Mouse (Mus musculus): Measurements from ENCODE around the gene Gm20503. TPM values are rescaled to one million over a fixed set of nuclear protein-coding genes. Genes with fewer than 3 reads are reported as not detected.
A peak's percentile ranks its signal among the peaks of the same experiment; 100 is the strongest.

Gene Gm20503
- polyA plus RNA-seq, 1 experiment from 2014 or later: 10.9 TPM

DNA sequence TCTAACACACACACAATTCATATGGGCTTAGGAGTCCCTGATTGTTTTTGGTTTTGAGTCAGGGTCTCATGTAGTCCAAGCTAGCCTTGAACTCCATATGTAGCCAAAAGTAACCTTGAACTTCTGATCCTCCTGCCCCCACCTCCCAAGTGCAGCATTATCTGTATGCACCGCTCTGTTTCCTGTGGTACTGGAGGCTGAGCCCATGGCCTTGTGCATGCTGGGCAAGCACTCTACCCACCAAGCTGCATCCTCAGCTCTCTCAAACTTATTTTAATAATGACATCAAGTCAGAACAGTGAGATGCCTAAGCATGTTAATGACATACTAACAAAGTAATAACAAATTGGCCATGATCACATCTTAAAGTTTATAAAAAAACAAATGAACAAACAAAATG is 48.1 kb downstream of the Gm20503 start:
- H3K4me3 ChIP-seq: no peak overlapping the region
- no peak overlapping the region for H3K27ac ChIP-seq (replicated peaks)
- 92% methylated on average over 1 of the region's 1 CpGs for WGBS
- no peaks in the 10 kb centered on the region for H3K36me3 ChIP-seq
- H3K9me3 ChIP-seq (replicated peaks): no peaks in the 10 kb centered on the region
- peaks cover 7% of the 10 kb centered on the region; the same call in 1 of the 2 replicates for H3K4me1 ChIP-seq
- DNase-seq (ENCODE audit: low spot score): no peak
- H3K27me3 ChIP-seq (ENCODE audit: low read depth, poor library complexity, severe bottlenecking): no peaks in the 10 kb centered on the region

DNA sequence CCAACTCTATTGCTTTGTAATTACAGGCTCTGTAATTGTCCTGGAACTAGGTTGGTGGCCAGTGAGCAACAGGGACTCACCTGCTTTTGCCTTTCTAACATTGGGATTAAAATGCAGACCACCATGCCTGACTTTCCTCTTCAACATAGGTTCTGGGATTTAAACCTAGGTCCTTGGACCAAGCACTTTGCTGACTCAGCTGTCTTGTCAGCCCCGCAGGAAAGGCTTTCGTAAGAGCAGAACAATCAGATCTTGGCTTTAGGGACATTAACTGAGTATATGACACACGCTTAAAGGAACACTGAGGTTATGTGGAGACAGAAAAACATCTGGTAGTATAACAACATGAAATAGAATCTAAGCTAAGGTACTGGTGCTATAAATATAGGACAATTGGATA is 54.9 kb downstream of the Gm20503 start:
- 94% methylated on average over 3 of the region's 3 CpGs for WGBS
- DNase-seq (ENCODE audit: low spot score): no peak
- no peaks in the 10 kb centered on the region for H3K36me3 ChIP-seq
- no peaks in the 10 kb centered on the region for H3K4me1 ChIP-seq
- no peaks in the 10 kb centered on the region for H3K27me3 ChIP-seq (ENCODE audit: low read depth, poor library complexity, severe bottlenecking)
- no peaks in the 10 kb centered on the region for H3K9me3 ChIP-seq (replicated peaks)
- H3K27ac ChIP-seq (replicated peaks): no peak overlapping the region
- no peak overlapping the region for H3K4me3 ChIP-seq

DNA sequence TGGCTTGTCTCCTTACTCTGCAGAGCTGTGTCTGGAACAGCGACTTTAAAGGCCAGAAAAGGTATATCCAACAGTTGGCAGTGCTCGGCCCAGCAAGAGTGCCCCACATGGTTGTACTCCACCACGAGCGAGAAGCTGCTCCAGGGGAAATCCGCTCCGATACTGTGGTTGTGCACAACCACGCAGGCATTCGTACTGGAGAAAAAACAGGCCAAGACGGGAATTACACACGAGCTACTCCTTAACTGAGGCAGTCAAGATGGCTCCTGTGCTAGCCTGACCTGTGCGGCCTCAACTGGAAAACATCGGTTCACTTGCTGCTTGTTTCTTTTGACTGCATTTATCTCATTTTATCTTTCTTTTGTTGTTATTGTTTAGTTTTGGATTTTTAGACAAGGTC is 59.5 kb downstream of the Gm20503 start:
- peak; percentile 14 for DNase-seq (ENCODE audit: low spot score)
- Histone ChIP-seq H3K27me3 (ENCODE audit: low read depth, poor library complexity, severe bottlenecking) (no peaks in the 10 kb centered on the region), H3K4me1 (no peaks in the 10 kb centered on the region), H3K9me3 (replicated peaks) (no peaks in the 10 kb centered on the region), H3K4me3 (no peak overlapping the region), H3K27ac (replicated peaks) (no peak overlapping the region), H3K36me3 (no peaks in the 10 kb centered on the region)
- WGBS: 74% methylated on average over 12 of the region's 12 CpGs

DNA sequence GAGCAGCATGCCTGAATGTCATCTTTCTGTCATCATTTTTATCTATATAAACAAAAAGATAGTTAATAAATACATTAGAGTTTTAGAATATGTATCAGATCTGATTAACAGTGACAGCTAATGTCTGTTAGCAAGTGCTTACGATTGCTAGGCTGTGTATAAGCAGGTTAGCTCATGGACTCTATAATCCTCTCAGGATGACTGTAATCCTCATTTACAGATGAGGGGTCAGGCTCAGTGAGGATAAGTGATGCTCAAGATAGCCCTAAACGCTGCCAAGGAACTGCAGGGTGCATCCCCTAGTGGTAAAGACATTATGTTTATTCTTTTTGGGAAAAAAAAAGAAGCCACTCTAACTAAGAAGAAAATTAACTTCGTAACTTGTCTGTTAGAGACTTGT is 66.3 kb downstream of the Gm20503 start:
- H3K9me3 ChIP-seq (replicated peaks): no peaks in the 10 kb centered on the region
- no peak for DNase-seq (ENCODE audit: low spot score)
- H3K4me1 ChIP-seq: no peaks in the 10 kb centered on the region
- 43% methylated on average over 3 of the region's 3 CpGs for WGBS
- H3K27me3 ChIP-seq (ENCODE audit: low read depth, poor library complexity, severe bottlenecking): no peaks in the 10 kb centered on the region
- H3K36me3 ChIP-seq: no peaks in the 10 kb centered on the region
- no peak overlapping the region for H3K27ac ChIP-seq (replicated peaks)
- no peak overlapping the region for H3K4me3 ChIP-seq

DNA sequence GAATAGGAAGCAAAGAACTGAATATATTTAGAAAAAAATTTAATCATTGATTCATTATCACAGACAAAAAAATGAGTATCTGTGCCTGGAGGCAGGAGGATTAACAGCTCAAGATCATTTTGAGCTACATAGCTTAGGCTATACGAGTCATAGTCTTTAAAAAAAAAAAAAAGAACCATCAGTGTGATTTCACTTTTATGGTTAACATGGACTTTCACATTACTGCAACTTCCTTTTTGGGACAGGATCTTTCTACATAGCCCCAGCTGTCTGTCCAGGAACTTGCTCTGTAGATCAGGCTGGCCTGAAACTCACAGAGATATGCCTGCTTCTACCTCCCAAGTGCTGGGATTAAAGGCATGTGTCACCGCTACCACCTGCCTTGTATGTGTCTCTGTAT is 80.4 kb downstream of the Gm20503 start:
- DNase-seq (ENCODE audit: low spot score): no peak
- Histone ChIP-seq H3K27me3 (ENCODE audit: low read depth, poor library complexity, severe bottlenecking) (no peaks in the 10 kb centered on the region), H3K36me3 (no peaks in the 10 kb centered on the region), H3K9me3 (replicated peaks) (no peaks in the 10 kb centered on the region), H3K27ac (replicated peaks) (no peak overlapping the region), H3K4me1 (no peaks in the 10 kb centered on the region), H3K4me3 (no peak overlapping the region)
- WGBS: 82% methylated on average over 2 of the region's 2 CpGs

DNA sequence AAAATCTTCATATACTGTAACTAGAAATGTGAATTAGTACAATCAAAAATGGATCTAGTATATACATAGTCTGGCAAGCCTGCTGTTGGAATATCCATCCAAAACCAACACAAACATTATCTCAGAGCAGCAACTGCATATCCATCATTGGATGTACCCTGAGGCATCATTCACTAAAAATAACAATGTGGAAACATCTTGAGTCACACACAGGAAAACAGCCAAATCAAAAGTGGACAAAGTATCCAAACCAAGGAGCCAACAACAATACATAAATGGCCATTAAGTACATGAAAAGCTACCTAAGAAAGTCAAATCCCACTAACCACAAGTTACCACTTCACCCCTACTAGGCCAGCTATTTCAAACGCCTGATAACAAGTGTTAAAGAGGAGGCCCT is 86.4 kb downstream of the Gm20503 start:
- Histone ChIP-seq H3K36me3 (no peaks in the 10 kb centered on the region), H3K27me3 (ENCODE audit: low read depth, poor library complexity, severe bottlenecking) (no peaks in the 10 kb centered on the region), H3K4me1 (no peaks in the 10 kb centered on the region), H3K9me3 (replicated peaks) (no peaks in the 10 kb centered on the region), H3K27ac (replicated peaks) (no peak overlapping the region), H3K4me3 (no peak overlapping the region)
- WGBS: 32% methylated on average over 1 of the region's 1 CpGs
- DNase-seq (ENCODE audit: low spot score): no peak

Other genes with a start within 250 kb of the Gm20503 start
- gene Olfr267, start 215.5 kb upstream of the Gm20503 start, polyA plus RNA-seq (2016; fragmentation: Nextera tagmentation; extraction: Ambion mirVana): not detected in 2 replicates
- 30.4 and 33.2 TPM in 2 replicates for gene Ecpas, start 90.5 kb upstream of the Gm20503 start, polyA plus RNA-seq (2016; fragmentation: Nextera tagmentation; extraction: Ambion mirVana)
- gene Zkscan16, start 59.6 kb upstream of the Gm20503 start, polyA plus RNA-seq (2016; fragmentation: Nextera tagmentation; extraction: Ambion mirVana): 0.67 and 1.1 TPM in 2 replicates
- gene Ptgr1, start 16.1 kb upstream of the Gm20503 start, polyA plus RNA-seq (2016; fragmentation: Nextera tagmentation; extraction: Ambion mirVana): 14.7 and 15.6 TPM in 2 replicates
- gene Dnajc25, start 8.1 kb upstream of the Gm20503 start, polyA plus RNA-seq (2016; fragmentation: Nextera tagmentation; extraction: Ambion mirVana): 5.9 and 8.1 TPM in 2 replicates
- gene Gng10, start 31.9 kb downstream of the Gm20503 start, polyA plus RNA-seq (2016; fragmentation: Nextera tagmentation; extraction: Ambion mirVana): 60.9 and 67.7 TPM in 2 replicates
- not detected in 2 replicates for gene AI481877, start 135.8 kb downstream of the Gm20503 start, polyA plus RNA-seq (2016; fragmentation: Nextera tagmentation; extraction: Ambion mirVana)
- 9.8 and 9.9 TPM in 2 replicates for gene Ugcg, start 186.0 kb downstream of the Gm20503 start, polyA plus RNA-seq (2016; fragmentation: Nextera tagmentation; extraction: Ambion mirVana)

Measured in midbrain, embryonic 10.5 days (tissue).